Mouse (Mus musculus): ENCODE data around the gene Cpne4. TPM values are rescaled to one million over a fixed set of nuclear protein-coding genes. Genes with fewer than 3 reads are reported as not detected.

Gene Cpne4
- total and polyA plus RNA-seq, 2 experiments from 2014 or later = 0.14 TPM; not detected in 1

DNA sequence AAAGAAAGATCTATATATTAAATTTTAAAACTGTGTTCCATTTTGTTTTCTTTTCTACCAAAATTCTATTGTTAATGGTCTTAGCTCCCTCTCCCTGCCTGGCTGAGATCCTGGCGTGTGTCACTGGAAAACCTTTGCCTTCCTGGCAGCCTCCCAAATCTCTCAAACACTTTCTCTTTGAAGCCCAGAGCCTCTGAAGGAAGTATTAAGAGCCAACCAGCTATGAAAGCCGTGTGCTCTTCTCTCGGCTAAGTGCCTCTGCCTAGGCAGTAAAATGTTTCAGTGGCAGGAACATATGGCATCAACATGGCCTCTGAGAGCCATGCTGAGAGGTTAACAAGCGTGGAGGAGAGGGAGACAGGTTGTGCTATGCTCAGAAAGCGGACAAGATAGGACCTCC lies 47.5 kb downstream of the Cpne4 start:
- 24% methylated on average over 5 of the region's 5 CpGs for WGBS
- Histone ChIP-seq H3K4me2 (ENCODE audit: low read depth, low read length) (no peak overlapping the region), H3K9me3 (replicated peaks; ENCODE audit: control insufficient read depth, low read length) (peaks cover 9% of the 10 kb centered on the region; the same call in 1 of the 2 replicates), H3K27me3 (ENCODE audit: control insufficient read depth, insufficient read depth, low read length) (no peaks in the 10 kb centered on the region), H3K27ac (ENCODE audit: low read depth) (no peak overlapping the region), H3K4me1 (ENCODE audit: control insufficient read depth, insufficient read depth) (no peaks in the 10 kb centered on the region), H3K36me3 (replicated peaks; ENCODE audit: control insufficient read depth, insufficient read depth, low read length) (no peaks in the 10 kb centered on the region), H3K4me3 (ENCODE audit: low read depth, low read length) (no peak overlapping the region), H3K9ac (replicated peaks; ENCODE audit: low read depth, low read length) (no peak overlapping the region)
- ATAC-seq (ENCODE audit: insufficient read depth, low read depth) (no peak), DNase-seq (ENCODE audit: low spot score) (no peak)
- TF ChIP-seq CTCF (IDR thresholded peaks at IDR 0.05; ENCODE audit: low read depth) (no peak), EP300 (IDR thresholded peaks at IDR 0.05; ENCODE audit: low read depth) (no peak)

DNA sequence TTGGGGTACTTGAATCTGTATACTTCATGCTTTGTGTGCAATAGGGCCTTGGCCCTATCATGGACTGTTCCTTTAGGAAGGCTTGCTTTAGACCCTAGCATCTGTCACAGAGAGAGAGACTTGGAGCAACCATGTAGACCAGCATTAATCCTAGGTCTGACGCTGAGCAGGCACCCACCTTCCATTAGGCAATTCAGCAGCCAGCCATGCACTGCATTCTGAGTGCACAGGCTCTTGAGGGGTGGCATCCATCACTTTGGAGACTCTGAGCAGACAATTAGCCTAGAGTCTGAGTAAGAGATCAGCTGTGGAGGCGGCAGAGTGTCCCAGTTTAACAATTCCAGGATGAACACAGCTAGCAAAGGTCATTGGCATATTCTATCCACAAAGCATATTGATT lies 47.9 kb downstream of the Cpne4 start:
- Histone ChIP-seq H3K27ac (ENCODE audit: low read depth) (no peak overlapping the region), H3K27me3 (ENCODE audit: control insufficient read depth, insufficient read depth, low read length) (no peaks in the 10 kb centered on the region), H3K9ac (replicated peaks; ENCODE audit: low read depth, low read length) (no peak overlapping the region), H3K9me3 (replicated peaks; ENCODE audit: control insufficient read depth, low read length) (peaks cover 9% of the 10 kb centered on the region; the same call in 1 of the 2 replicates), H3K4me1 (ENCODE audit: control insufficient read depth, insufficient read depth) (no peaks in the 10 kb centered on the region), H3K4me2 (ENCODE audit: low read depth, low read length) (no peak overlapping the region), H3K36me3 (replicated peaks; ENCODE audit: control insufficient read depth, insufficient read depth, low read length) (no peaks in the 10 kb centered on the region), H3K4me3 (ENCODE audit: low read depth, low read length) (no peak overlapping the region)
- DNase-seq (ENCODE audit: low spot score) = no peak
- 45% methylated on average over 2 of the region's 2 CpGs for WGBS
- ATAC-seq (ENCODE audit: insufficient read depth, low read depth) = no peak
- TF ChIP-seq CTCF (IDR thresholded peaks at IDR 0.05; ENCODE audit: low read depth) (no peak), EP300 (IDR thresholded peaks at IDR 0.05; ENCODE audit: low read depth) (no peak)

DNA sequence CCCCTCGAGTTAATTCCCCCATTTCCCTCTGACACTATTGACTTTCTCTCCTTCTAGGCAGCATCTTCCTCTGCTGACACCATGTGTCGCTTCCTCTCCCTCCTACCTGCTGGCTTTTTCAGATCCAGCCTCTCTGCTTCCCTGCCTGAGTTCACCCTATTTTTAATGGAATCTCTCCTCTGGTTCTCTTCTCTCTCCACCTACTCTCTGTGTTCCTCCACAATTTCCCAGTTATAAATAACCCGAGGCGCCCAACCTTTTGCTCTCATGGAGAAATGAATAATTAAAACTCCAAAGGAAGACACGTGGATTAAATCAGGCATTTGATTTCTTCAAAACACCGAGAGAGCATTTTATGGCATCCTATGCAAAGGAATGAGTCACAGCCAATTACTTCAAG lies 65.4 kb downstream of the Cpne4 start:
- TF ChIP-seq CTCF (IDR thresholded peaks at IDR 0.05; ENCODE audit: low read depth) (no peak), EP300 (IDR thresholded peaks at IDR 0.05; ENCODE audit: low read depth) (no peak)
- Histone ChIP-seq H3K9me3 (replicated peaks; ENCODE audit: control insufficient read depth, low read length) (0 out of 2 replicates have a peak, but pooled peaks cover 4% of the 10 kb centered on the region), H3K9ac (replicated peaks; ENCODE audit: low read depth, low read length) (no peak overlapping the region), H3K4me1 (ENCODE audit: control insufficient read depth, insufficient read depth) (no peaks in the 10 kb centered on the region), H3K36me3 (replicated peaks; ENCODE audit: control insufficient read depth, insufficient read depth, low read length) (no peaks in the 10 kb centered on the region), H3K4me3 (ENCODE audit: low read depth, low read length) (no peak overlapping the region), H3K27ac (ENCODE audit: low read depth) (no peak overlapping the region), H3K27me3 (ENCODE audit: control insufficient read depth, insufficient read depth, low read length) (no peaks in the 10 kb centered on the region), H3K4me2 (ENCODE audit: low read depth, low read length) (no peak overlapping the region)
- no peak for DNase-seq (ENCODE audit: low spot score)
- no peak for ATAC-seq (ENCODE audit: insufficient read depth, low read depth)
- 59% methylated on average over 6 of the region's 6 CpGs for WGBS

DNA sequence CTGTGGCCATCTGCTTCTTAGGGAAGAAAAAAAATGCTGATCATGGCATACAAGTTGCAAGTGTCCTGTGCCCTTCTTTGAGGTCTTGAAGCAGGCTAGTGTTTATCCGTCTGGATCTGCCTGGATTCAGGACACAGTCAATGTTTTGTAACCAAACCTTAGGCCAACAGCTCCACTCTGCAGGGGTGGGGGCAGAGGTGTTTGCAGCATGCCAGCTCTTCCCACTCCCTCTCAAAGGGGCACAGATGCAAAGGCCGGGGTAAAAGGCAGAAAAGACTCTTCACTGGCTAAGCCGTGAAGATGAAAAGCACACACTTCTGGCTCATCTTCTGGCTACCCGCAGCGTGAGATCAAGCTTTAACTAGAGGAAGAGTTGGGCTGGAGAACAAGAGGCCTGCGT lies 69.6 kb downstream of the Cpne4 start:
- Histone ChIP-seq H3K9ac (replicated peaks; ENCODE audit: low read depth, low read length) (no peak overlapping the region), H3K9me3 (replicated peaks; ENCODE audit: control insufficient read depth, low read length) (no peaks in the 10 kb centered on the region), H3K4me1 (ENCODE audit: control insufficient read depth, insufficient read depth) (no peaks in the 10 kb centered on the region), H3K4me3 (ENCODE audit: low read depth, low read length) (no peak overlapping the region), H3K4me2 (ENCODE audit: low read depth, low read length) (no peak overlapping the region), H3K36me3 (replicated peaks; ENCODE audit: control insufficient read depth, insufficient read depth, low read length) (no peaks in the 10 kb centered on the region), H3K27ac (ENCODE audit: low read depth) (no peak overlapping the region), H3K27me3 (ENCODE audit: control insufficient read depth, insufficient read depth, low read length) (no peaks in the 10 kb centered on the region)
- WGBS = 57% methylated on average over 6 of the region's 6 CpGs
- no peak for ATAC-seq (ENCODE audit: insufficient read depth, low read depth)
- DNase-seq (ENCODE audit: low spot score) = no peak
- TF ChIP-seq CTCF (IDR thresholded peaks at IDR 0.05; ENCODE audit: low read depth) (no peak), EP300 (IDR thresholded peaks at IDR 0.05; ENCODE audit: low read depth) (no peak)

DNA sequence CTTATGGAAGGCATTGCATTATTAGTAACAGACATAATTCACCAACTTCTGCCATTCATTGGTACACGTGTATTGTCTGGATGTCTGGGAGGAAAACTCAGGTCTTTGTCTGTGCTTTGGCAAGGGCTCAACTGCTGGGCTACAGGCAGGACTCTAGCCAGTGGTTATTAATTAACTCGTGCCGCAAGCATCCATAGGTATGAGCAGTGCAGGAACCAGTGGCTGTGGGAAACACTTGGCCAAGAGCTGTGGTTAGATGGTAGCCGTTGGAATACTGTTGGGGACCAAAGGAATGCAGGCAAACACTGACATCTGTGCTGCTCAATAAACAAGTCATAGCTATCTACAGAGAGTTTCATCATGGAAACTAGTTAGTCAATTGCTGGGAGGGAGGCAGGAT lies 76.5 kb downstream of the Cpne4 start:
- TF ChIP-seq CTCF (IDR thresholded peaks at IDR 0.05; ENCODE audit: low read depth) (no peak), EP300 (IDR thresholded peaks at IDR 0.05; ENCODE audit: low read depth) (no peak)

GRCm38 (mm10) chr9:104627816-104628215 lies 80.7 kb downstream of the Cpne4 start:
- no peak overlapping the region for H3K27ac ChIP-seq (ENCODE audit: low read depth)
- H3K4me3 ChIP-seq (ENCODE audit: low read depth, low read length) = no peak overlapping the region
- H3K4me1 ChIP-seq (ENCODE audit: control insufficient read depth, insufficient read depth) = no peaks in the 10 kb centered on the region
- no peak overlapping the region for H3K4me2 ChIP-seq (ENCODE audit: low read depth, low read length)
- no peak for TF ChIP-seq EP300 (IDR thresholded peaks at IDR 0.05; ENCODE audit: low read depth)
- TF ChIP-seq CTCF (IDR thresholded peaks at IDR 0.05; ENCODE audit: low read depth) = no peak
- DNase-seq (ENCODE audit: low spot score) (no peak), ATAC-seq (ENCODE audit: insufficient read depth, low read depth) (no peak)
- H3K9ac ChIP-seq (replicated peaks; ENCODE audit: low read depth, low read length) = no peak overlapping the region
- 22% methylated on average over 7 of the region's 7 CpGs for WGBS
- no peaks in the 10 kb centered on the region for H3K9me3 ChIP-seq (replicated peaks; ENCODE audit: control insufficient read depth, low read length)
- H3K27me3 ChIP-seq (ENCODE audit: control insufficient read depth, insufficient read depth, low read length) = no peaks in the 10 kb centered on the region
- no peaks in the 10 kb centered on the region for H3K36me3 ChIP-seq (replicated peaks; ENCODE audit: control insufficient read depth, insufficient read depth, low read length)

More for the DNA sequence above, 76.5 kb downstream of the Cpne4 start:
- Histone ChIP-seq H3K9me3 (replicated peaks; ENCODE audit: control insufficient read depth, low read length) (no peaks in the 10 kb centered on the region), H3K36me3 (replicated peaks; ENCODE audit: control insufficient read depth, insufficient read depth, low read length) (no peaks in the 10 kb centered on the region), H3K4me2 (ENCODE audit: low read depth, low read length) (no peak overlapping the region), H3K27ac (ENCODE audit: low read depth) (no peak overlapping the region), H3K4me1 (ENCODE audit: control insufficient read depth, insufficient read depth) (no peaks in the 10 kb centered on the region), H3K27me3 (ENCODE audit: control insufficient read depth, insufficient read depth, low read length) (no peaks in the 10 kb centered on the region), H3K9ac (replicated peaks; ENCODE audit: low read depth, low read length) (no peak overlapping the region), H3K4me3 (ENCODE audit: low read depth, low read length) (no peak overlapping the region)
- 76% methylated on average over 4 of the region's 4 CpGs for WGBS
- ATAC-seq (ENCODE audit: insufficient read depth, low read depth) (no peak), DNase-seq (ENCODE audit: low spot score) (no peak)
